Mouse (Mus musculus) CD4-positive, CD25-positive, alpha-beta regulatory T cell (primary cell): ENCODE data around the gene Gm10639. TPM values are rescaled to one million over a fixed set of nuclear protein-coding genes. Genes with fewer than 3 reads are reported as not detected.

ENCODE experiments used
- polyA plus RNA-seq: library from polyadenylated mRNA; unstranded; fragments of 100-300 nt; shearing (Covaris generic); gene quantifications from one replicate; pipeline ENCODE4 v1.2.1, GENCODE M21; 2017

Gene Gm10639
- polyA plus RNA-seq = not detected

GRCm38 (mm10) chr9:78289723-78290122 is at the start of gene Gm10639:
Gm10639 (plus strand) TSS chr9:78289923.

GRCm38 (mm10) chr9:78256914-78257313 is 32.8 kb upstream of the Gm10639 start, which contains the start of gene Gm3776:
Gm3776 (plus strand) TSS chr9:78257129.

GRCm38 (mm10) chr9:78314696-78315095 is 25.0 kb downstream of the Gm10639 start, which contains the start of gene Omt2a:
Omt2a (minus strand) TSS chr9:78314796.

GRCm38 (mm10) chr9:78327289-78327688 is 37.6 kb downstream of the Gm10639 start, which contains the start of gene Omt2b:
Omt2b (plus strand) TSS chr9:78327589.

Other genes with a start within 250 kb of the Gm10639 start
- not detected for gene Gcm1, start 238.0 kb upstream of the Gm10639 start, polyA plus RNA-seq
- gene Fbxo9, start 180.9 kb upstream of the Gm10639 start, polyA plus RNA-seq = 88.3 TPM
- gene Ick, start 180.7 kb upstream of the Gm10639 start, polyA plus RNA-seq = 14.3 TPM
- 61.2 TPM for gene Gsta4, start 107.1 kb upstream of the Gm10639 start, polyA plus RNA-seq
- gene Gsta1, start 59.3 kb upstream of the Gm10639 start, polyA plus RNA-seq = not detected
- gene Gm3776, start 32.8 kb upstream of the Gm10639 start, polyA plus RNA-seq = not detected
- not detected for gene Omt2a, start 24.9 kb downstream of the Gm10639 start, polyA plus RNA-seq
- not detected for gene Omt2b, start 37.7 kb downstream of the Gm10639 start, polyA plus RNA-seq
- gene Gsta2, start 65.9 kb downstream of the Gm10639 start, polyA plus RNA-seq = not detected
- not detected for gene Dppa5a, start 78.3 kb downstream of the Gm10639 start, polyA plus RNA-seq
- gene Ooep, start 88.8 kb downstream of the Gm10639 start, polyA plus RNA-seq = 0.32 TPM
- 9.1 TPM for gene Ddx43, start 105.9 kb downstream of the Gm10639 start, polyA plus RNA-seq
- 4.0 TPM for gene Cgas, start 153.3 kb downstream of the Gm10639 start, polyA plus RNA-seq
- gene Mto1, start 158.3 kb downstream of the Gm10639 start, polyA plus RNA-seq = 31.7 TPM
- gene Gm17324, start 158.9 kb downstream of the Gm10639 start, polyA plus RNA-seq = 1.0 TPM
- 4,234 TPM for gene Eef1a1, start 199.2 kb downstream of the Gm10639 start, polyA plus RNA-seq